Mouse (Mus musculus) forebrain, embryonic 11.5 days (tissue): Measurements from ENCODE around the gene Elf2. TPM values are rescaled to one million over a fixed set of nuclear protein-coding genes. Genes with fewer than 3 reads are reported as not detected.

Experiments
- ATAC-seq: fragments of 200-750 bp; cut with Nextera tagmentation; replicated peaks from 2 replicates; pipeline ENCODE4 v1.8.0; 2017; ENCODE audit warnings: moderate TSS enrichment; ENCODE audit not compliant: low FRiP score
- DNase-seq: peaks from one replicate; pipeline ENCODE4 v3.0.0-alpha.2; 2017; ENCODE audit warnings: low spot score
- H3K27ac ChIP-seq: fragments of 300-500 bp; sonication (generic); 2 replicates; pipeline ENCODE4 v1.5.1; 2014; ENCODE audit warnings: low read depth, low read length
- H3K27me3 ChIP-seq: fragments of 300-500 bp; sonication (generic); 2 replicates; pipeline ENCODE4 v1.6.1; 2014; ENCODE audit warnings: mild to moderate bottlenecking, low read length, mixed read lengths; ENCODE audit not compliant: control insufficient read depth, insufficient read depth
- H3K36me3 ChIP-seq: fragments of 300-500 bp; sonication (generic); 2 replicates; pipeline ENCODE4 v1.6.1; 2014; ENCODE audit warnings: mild to moderate bottlenecking, low read length, moderate library complexity, mixed read lengths; ENCODE audit not compliant: control insufficient read depth, insufficient read depth
- H3K4me1 ChIP-seq: fragments of 300-500 bp; sonication (generic); replicated peaks from 2 replicates; pipeline ENCODE4 v1.6.1; 2014; ENCODE audit warnings: low read length, mixed read lengths; ENCODE audit not compliant: control insufficient read depth, insufficient read depth
- H3K4me2 ChIP-seq: fragments of 300-500 bp; sonication (generic); 2 replicates; pipeline ENCODE4 v1.6.1; 2014; ENCODE audit warnings: low read depth, mild to moderate bottlenecking, low read length, moderate library complexity, mixed read lengths; ENCODE audit not compliant: severe bottlenecking
- H3K4me3 ChIP-seq: fragments of 300-500 bp; sonication (generic); 2 replicates; pipeline ENCODE4 v1.5.1; 2014; ENCODE audit warnings: low read depth, low read length
- H3K9ac ChIP-seq: fragments of 300-500 bp; sonication (generic); 2 replicates; pipeline ENCODE4 v1.6.1; 2014; ENCODE audit warnings: low read length
- H3K9me3 ChIP-seq: fragments of 300-500 bp; sonication (generic); 2 replicates; pipeline ENCODE4 v1.6.1; 2016; ENCODE audit warnings: low read length, mixed read lengths; ENCODE audit not compliant: control insufficient read depth
- WGBS: fragments of 180-500 bp; shearing (Covaris S2); extraction: QIAGEN DNeasy Blood & Tissue Kit; methylation state at CpG from one replicate; pipeline ENCODE4 v1.1.7; 2014; 5-methylcytosine and 5-hydroxymethylcytosine counted together
- microRNA-seq: library from miRNA; unstranded; fragments of <30 nt; microRNA quantifications from one replicate; pipeline ENCODE4, GENCODE M21; 2016; ENCODE audit not compliant: insufficient number of aligned reads
- polyA plus RNA-seq: library from polyadenylated mRNA; unstranded; fragments of >200 nt; fragmentation: Nextera tagmentation; extraction: Ambion mirVana; gene quantifications from 2 replicates; pipeline ENCODE4 v1.2.1, GENCODE M21; 2014

Gene Elf2
- polyA plus RNA-seq, 1 experiment from 2014 or later, result 48.3 TPM

- Histone ChIP-seq H3K9ac (no peak overlapping the region), H3K4me3 (no peak overlapping the region), H3K27ac (no peak overlapping the region), H3K27me3 (no peaks in the 10 kb centered on the region), H3K4me1 (no peaks in the 10 kb centered on the region), H3K36me3 (no peaks in the 10 kb centered on the region), H3K9me3 (no peaks in the 10 kb centered on the region), H3K4me2 (no peak overlapping the region)
- WGBS, result 81% methylated on average over 7 of the region's 7 CpGs
- DNase-seq (no peak), ATAC-seq (no peak)
Observed at GRCm38 (mm10) chr3:51206521-51206920, 133.9 kb downstream of the Elf2 start.

- H3K9me3 ChIP-seq, result no peaks in the 10 kb centered on the region
- no peak overlapping the region for H3K27ac ChIP-seq
- H3K27me3 ChIP-seq, result no peaks in the 10 kb centered on the region
- 95% methylated on average over 14 of the region's 14 CpGs for WGBS
- H3K4me2 ChIP-seq, result no peak overlapping the region
- no peak overlapping the region for H3K9ac ChIP-seq
- no peaks in the 10 kb centered on the region for H3K4me1 ChIP-seq
- H3K36me3 ChIP-seq, result no peaks in the 10 kb centered on the region
- ATAC-seq (no peak), DNase-seq (no peak)
- H3K4me3 ChIP-seq, result no peak overlapping the region
Observed at GRCm38 (mm10) chr3:51204897-51205296, 135.6 kb downstream of the Elf2 start.

GRCm38 (mm10) chr3:51204441-51204840, 136.0 kb downstream of the Elf2 start:
- H3K9me3 ChIP-seq, result no peaks in the 10 kb centered on the region
- no peaks in the 10 kb centered on the region for H3K36me3 ChIP-seq
- H3K4me1 ChIP-seq, result no peaks in the 10 kb centered on the region
- DNase-seq (no peak), ATAC-seq (no peak)
- 87% methylated on average over 5 of the region's 5 CpGs for whole genome bisulfite sequencing
- no peak overlapping the region for H3K27ac ChIP-seq
- no peak overlapping the region for H3K4me3 ChIP-seq
- H3K27me3 ChIP-seq, result no peaks in the 10 kb centered on the region
- H3K4me2 ChIP-seq, result no peak overlapping the region
- no peak overlapping the region for H3K9ac ChIP-seq

GRCm38 (mm10) chr3:51203906-51204305, 136.6 kb downstream of the Elf2 start:
- no peak overlapping the region for H3K9ac ChIP-seq
- no peaks in the 10 kb centered on the region for H3K4me1 ChIP-seq
- DNase-seq (no peak), ATAC-seq (no peak)
- no peak overlapping the region for H3K4me3 ChIP-seq
- H3K9me3 ChIP-seq, result no peaks in the 10 kb centered on the region
- no peaks in the 10 kb centered on the region for H3K27me3 ChIP-seq
- H3K27ac ChIP-seq, result no peak overlapping the region
- no peaks in the 10 kb centered on the region for H3K36me3 ChIP-seq
- 92% methylated on average over 6 of the region's 6 CpGs for WGBS
- H3K4me2 ChIP-seq, result no peak overlapping the region

Small RNA genes within 50 kb of the gene (microRNA-seq; reads per million reads assigned to microRNA genes)
- gene Gm24282, result not detected

Other genes starting within 250 kb of the Elf2 start
- 14.7 and 15.2 TPM in 2 replicates for gene Noct, start 116.2 kb downstream of the Elf2 start, polyA plus RNA-seq
- gene Mgarp, start 56.1 kb upstream of the Elf2 start, polyA plus RNA-seq, result 5.2 and 8.4 TPM in 2 replicates
- gene Ndufc1, start 68.3 kb upstream of the Elf2 start, polyA plus RNA-seq, result 628 and 672 TPM in 2 replicates
- gene Naa15, start 74.5 kb upstream of the Elf2 start, polyA plus RNA-seq, result 61.5 and 62.6 TPM in 2 replicates
- 14.4 and 14.8 TPM in 2 replicates for gene Rab33b, start 143.3 kb upstream of the Elf2 start, polyA plus RNA-seq
- gene Setd7, start 220.2 kb upstream of the Elf2 start, polyA plus RNA-seq, result 4.3 and 4.6 TPM in 2 replicates